Mouse (Mus musculus): ENCODE measurements around the gene Prph2. TPM values are rescaled to one million over a fixed set of nuclear protein-coding genes. Genes with fewer than 3 reads are reported as not detected.

Prph2 gene
- total and polyA plus RNA-seq, 2 experiments from 2014 or later, result 0.05 TPM; not detected in 1

- Histone ChIP-seq H3K36me3 (ENCODE audit: insufficient read depth, low read length) (peaks cover 93% of the 10 kb centered on the region), H3K4me3 (ENCODE audit: low read length) (no peak overlapping the region), H3K9me3 (ENCODE audit: low read length) (no peaks in the 10 kb centered on the region), H3K4me2 (ENCODE audit: low read depth, low read length) (no peak overlapping the region), H3K9ac (replicated peaks; ENCODE audit: low read length) (no peak overlapping the region), H3K27ac (no peak overlapping the region), H3K27me3 (ENCODE audit: insufficient read depth, low read length) (no peaks in the 10 kb centered on the region), H3K4me1 (ENCODE audit: insufficient read depth, low read length) (no peaks in the 10 kb centered on the region)
- 93% methylated on average over 10 of the region's 10 CpGs for WGBS
- TF ChIP-seq CTCF (IDR thresholded peaks at IDR 0.05; ENCODE audit: low read depth), result no peak
- ATAC-seq (no peak), DNase-seq (ENCODE audit: low spot score) (no peak)
These were observed 50.0 kb downstream of the Prph2 start for GRCm38 (mm10) chr17:46960216-46960615.

- DNase-seq (ENCODE audit: low spot score) (no peak), ATAC-seq (no peak)
- no peak overlapping the region for H3K4me2 ChIP-seq (ENCODE audit: low read depth, low read length)
- H3K27ac ChIP-seq, result no peak overlapping the region
- H3K36me3 ChIP-seq (ENCODE audit: insufficient read depth, low read length), result peaks cover 93% of the 10 kb centered on the region
- H3K27me3 ChIP-seq (ENCODE audit: insufficient read depth, low read length), result no peaks in the 10 kb centered on the region
- H3K9me3 ChIP-seq (ENCODE audit: low read length), result no peaks in the 10 kb centered on the region
- no peak overlapping the region for H3K4me3 ChIP-seq (ENCODE audit: low read length)
- 88% methylated on average over 3 of the region's 3 CpGs for WGBS
- TF ChIP-seq CTCF (IDR thresholded peaks at IDR 0.05; ENCODE audit: low read depth), result no peak
- no peak overlapping the region for H3K9ac ChIP-seq (replicated peaks; ENCODE audit: low read length)
- no peaks in the 10 kb centered on the region for H3K4me1 ChIP-seq (ENCODE audit: insufficient read depth, low read length)
These were observed 51.9 kb downstream of the Prph2 start for GRCm38 (mm10) chr17:46962153-46962552.

- H3K4me1 ChIP-seq (ENCODE audit: insufficient read depth, low read length), result no peaks in the 10 kb centered on the region
- no peaks in the 10 kb centered on the region for H3K27me3 ChIP-seq (ENCODE audit: insufficient read depth, low read length)
- peaks cover 94% of the 10 kb centered on the region for H3K36me3 ChIP-seq (ENCODE audit: insufficient read depth, low read length)
- no peaks in the 10 kb centered on the region for H3K9me3 ChIP-seq (ENCODE audit: low read length)
- no peak for TF ChIP-seq CTCF (IDR thresholded peaks at IDR 0.05; ENCODE audit: low read depth)
- no peak overlapping the region for H3K4me3 ChIP-seq (ENCODE audit: low read length)
- no peak overlapping the region for H3K27ac ChIP-seq
- WGBS, result 80% methylated on average over 13 of the region's 13 CpGs
- no peak for ATAC-seq
- no peak overlapping the region for H3K4me2 ChIP-seq (ENCODE audit: low read depth, low read length)
- H3K9ac ChIP-seq (replicated peaks; ENCODE audit: low read length), result no peak overlapping the region
- no peak for DNase-seq (ENCODE audit: low spot score)
These were observed 52.9 kb downstream of the Prph2 start for GRCm38 (mm10) chr17:46963186-46963585.

- ATAC-seq, result no peak
- Histone ChIP-seq H3K9ac (replicated peaks; ENCODE audit: low read length) (no peak overlapping the region), H3K9me3 (ENCODE audit: low read length) (no peaks in the 10 kb centered on the region), H3K4me1 (ENCODE audit: insufficient read depth, low read length) (no peaks in the 10 kb centered on the region), H3K36me3 (ENCODE audit: insufficient read depth, low read length) (peaks cover 91% of the 10 kb centered on the region), H3K4me3 (ENCODE audit: low read length) (no peak overlapping the region), H3K27me3 (ENCODE audit: insufficient read depth, low read length) (no peaks in the 10 kb centered on the region), H3K4me2 (ENCODE audit: low read depth, low read length) (no peak overlapping the region), H3K27ac (no peak overlapping the region)
- no peak for DNase-seq (ENCODE audit: low spot score)
- WGBS, result 89% methylated on average over 14 of the region's 14 CpGs
- no peak for TF ChIP-seq CTCF (IDR thresholded peaks at IDR 0.05; ENCODE audit: low read depth)
These were observed 56.6 kb downstream of the Prph2 start for GRCm38 (mm10) chr17:46966892-46967291.

GRCm38 (mm10) chr17:46972603-46973002, 62.3 kb downstream of the Prph2 start:
- no peak for ATAC-seq
- Histone ChIP-seq H3K4me1 (ENCODE audit: insufficient read depth, low read length) (no peaks in the 10 kb centered on the region), H3K4me2 (ENCODE audit: low read depth, low read length) (no peak overlapping the region), H3K9me3 (ENCODE audit: low read length) (no peaks in the 10 kb centered on the region), H3K9ac (replicated peaks; ENCODE audit: low read length) (no peak overlapping the region), H3K27me3 (ENCODE audit: insufficient read depth, low read length) (no peaks in the 10 kb centered on the region), H3K36me3 (ENCODE audit: insufficient read depth, low read length) (peaks cover 90% of the 10 kb centered on the region), H3K4me3 (ENCODE audit: low read length) (no peak overlapping the region), H3K27ac (no peak overlapping the region)
- no peak for DNase-seq (ENCODE audit: low spot score)
- WGBS, result 97% methylated on average over 7 of the region's 7 CpGs
- no peak for TF ChIP-seq CTCF (IDR thresholded peaks at IDR 0.05; ENCODE audit: low read depth)

Other genes starting within 250 kb of the Prph2 start
- gene Rrp36, start 236.1 kb upstream of the Prph2 start, total RNA-seq (2014; rRNA removed), result 26.6 and 32.7 TPM in 2 replicates
- 56.5 and 59.1 TPM in 2 replicates for gene Rrp36, start 236.1 kb upstream of the Prph2 start, polyA plus RNA-seq (2015; fragmentation: Nextera tagmentation; extraction: Ambion mirVana)
- gene Mea1, start 231.7 kb upstream of the Prph2 start, total RNA-seq (2014; rRNA removed), result 135 and 146 TPM in 2 replicates
- gene Mea1, start 231.7 kb upstream of the Prph2 start, polyA plus RNA-seq (2015; fragmentation: Nextera tagmentation; extraction: Ambion mirVana), result 312 and 325 TPM in 2 replicates
- 91.5 and 98.3 TPM in 2 replicates for gene Klhdc3, start 229.5 kb upstream of the Prph2 start, total RNA-seq (2014; rRNA removed)
- 172 and 179 TPM in 2 replicates for gene Klhdc3, start 229.5 kb upstream of the Prph2 start, polyA plus RNA-seq (2015; fragmentation: Nextera tagmentation; extraction: Ambion mirVana)
- 103 and 129 TPM in 2 replicates for gene Ppp2r5d, start 205.3 kb upstream of the Prph2 start, total RNA-seq (2014; rRNA removed)
- gene Ppp2r5d, start 205.3 kb upstream of the Prph2 start, polyA plus RNA-seq (2015; fragmentation: Nextera tagmentation; extraction: Ambion mirVana), result 79.4 and 89.6 TPM in 2 replicates
- gene Pex6, start 199.0 kb upstream of the Prph2 start, total RNA-seq (2014; rRNA removed), result 41.7 and 51.5 TPM in 2 replicates
- 18.1 and 18.8 TPM in 2 replicates for gene Pex6, start 199.0 kb upstream of the Prph2 start, polyA plus RNA-seq (2015; fragmentation: Nextera tagmentation; extraction: Ambion mirVana)
- gene Gnmt, start 181.3 kb upstream of the Prph2 start, total RNA-seq (2014; rRNA removed), result 0.25 and 1.2 TPM in 2 replicates
- gene Gnmt, start 181.3 kb upstream of the Prph2 start, polyA plus RNA-seq (2015; fragmentation: Nextera tagmentation; extraction: Ambion mirVana), result 5.6 and 6.4 TPM in 2 replicates
- gene Cnpy3, start 158.2 kb upstream of the Prph2 start, total RNA-seq (2014; rRNA removed), result 79.1 and 88.9 TPM in 2 replicates
- 70.9 and 72.4 TPM in 2 replicates for gene Cnpy3, start 158.2 kb upstream of the Prph2 start, polyA plus RNA-seq (2015; fragmentation: Nextera tagmentation; extraction: Ambion mirVana)
- gene Ptcra, start 146.7 kb upstream of the Prph2 start, total RNA-seq (2014; rRNA removed), result not detected in 2 replicates
- 0.11 and 0.42 TPM in 2 replicates for gene Ptcra, start 146.7 kb upstream of the Prph2 start, polyA plus RNA-seq (2015; fragmentation: Nextera tagmentation; extraction: Ambion mirVana)
- 44.9 and 46.4 TPM in 2 replicates for gene 2310039H08Rik, start 137.8 kb upstream of the Prph2 start, total RNA-seq (2014; rRNA removed)
- gene 2310039H08Rik, start 137.8 kb upstream of the Prph2 start, polyA plus RNA-seq (2015; fragmentation: Nextera tagmentation; extraction: Ambion mirVana), result 64.7 TPM in 2 replicates
- gene Rpl7l1, start 127.8 kb upstream of the Prph2 start, total RNA-seq (2014; rRNA removed), result 39.4 and 39.8 TPM in 2 replicates
- 72.1 and 80.0 TPM in 2 replicates for gene Rpl7l1, start 127.8 kb upstream of the Prph2 start, polyA plus RNA-seq (2015; fragmentation: Nextera tagmentation; extraction: Ambion mirVana)
- gene Bicral, start 52.0 kb upstream of the Prph2 start, total RNA-seq (2014; rRNA removed), result 22.9 and 23.1 TPM in 2 replicates
- gene Bicral, start 52.0 kb upstream of the Prph2 start, polyA plus RNA-seq (2015; fragmentation: Nextera tagmentation; extraction: Ambion mirVana), result 5.1 and 5.2 TPM in 2 replicates
- 41.8 and 61.5 TPM in 2 replicates for gene Tbcc, start 19.8 kb upstream of the Prph2 start, total RNA-seq (2014; rRNA removed)
- gene Tbcc, start 19.8 kb upstream of the Prph2 start, polyA plus RNA-seq (2015; fragmentation: Nextera tagmentation; extraction: Ambion mirVana), result 50.7 and 54.5 TPM in 2 replicates
- 20.8 and 33.0 TPM in 2 replicates for gene Ubr2, start 100.1 kb downstream of the Prph2 start, total RNA-seq (2014; rRNA removed)
- 8.5 and 8.7 TPM in 2 replicates for gene Ubr2, start 100.1 kb downstream of the Prph2 start, polyA plus RNA-seq (2015; fragmentation: Nextera tagmentation; extraction: Ambion mirVana)

All from hindbrain, postnatal 0 days (tissue).